Mouse (Mus musculus) midbrain, embryonic 11.5 days (tissue): ENCODE results near the gene Psmd5. TPM values are rescaled to one million over a fixed set of nuclear protein-coding genes. Genes with fewer than 3 reads are reported as not detected.

ENCODE experiments used
- ATAC-seq: fragments of 200-750 bp; cut with Nextera tagmentation; 2 replicates; pipeline ENCODE4 v1.8.0; 2017; ENCODE audit warnings: moderate TSS enrichment, moderate library complexity; ENCODE audit not compliant: low FRiP score
- DNase-seq: peaks from one replicate; pipeline ENCODE4 v3.0.0; 2015; ENCODE audit warnings: low spot score; ENCODE audit errors: missing footprints
- H3K27ac ChIP-seq: fragments of 300-500 bp; sonication (generic); 2 replicates; pipeline ENCODE4 v1.5.1; 2014; ENCODE audit warnings: low read depth, low read length
- H3K27me3 ChIP-seq: fragments of 300-500 bp; sonication (generic); 2 replicates; pipeline ENCODE4 v1.6.1; 2014; ENCODE audit warnings: mild to moderate bottlenecking, low read length, moderate library complexity, mixed read lengths; ENCODE audit not compliant: control insufficient read depth, insufficient read depth
- H3K36me3 ChIP-seq: fragments of 300-500 bp; sonication (generic); 2 replicates; pipeline ENCODE4 v1.6.1; 2014; ENCODE audit warnings: mild to moderate bottlenecking, low read length, moderate library complexity, mixed read lengths; ENCODE audit not compliant: control insufficient read depth, insufficient read depth
- H3K4me1 ChIP-seq: fragments of 300-500 bp; sonication (generic); 2 replicates; pipeline ENCODE4 v1.6.1; 2014; ENCODE audit warnings: low read length; ENCODE audit not compliant: control insufficient read depth, insufficient read depth
- H3K4me2 ChIP-seq: fragments of 300-500 bp; sonication (generic); 2 replicates; pipeline ENCODE4 v1.6.1; 2014; ENCODE audit warnings: mild to moderate bottlenecking, moderate library complexity
- H3K4me3 ChIP-seq: fragments of 300-500 bp; sonication (generic); 2 replicates; pipeline ENCODE4 v1.5.1; 2014; ENCODE audit warnings: low read depth, low read length
- H3K9ac ChIP-seq: fragments of 300-500 bp; sonication (generic); 2 replicates; pipeline ENCODE4 v1.6.1; 2014; ENCODE audit warnings: low read length
- H3K9me3 ChIP-seq: fragments of 300-500 bp; sonication (generic); 2 replicates; pipeline ENCODE4 v1.6.1; 2016; ENCODE audit warnings: low read length; ENCODE audit not compliant: control insufficient read depth
- WGBS: fragments of 180-500 bp; shearing (Covaris S2); extraction: QIAGEN DNeasy Blood & Tissue Kit; methylation state at CpG from one replicate; pipeline ENCODE4 v1.1.7; 2014; 5-methylcytosine and 5-hydroxymethylcytosine counted together
- polyA plus RNA-seq: library from polyadenylated mRNA; unstranded; fragments of >200 nt; fragmentation: Nextera tagmentation; extraction: Ambion mirVana; gene quantifications from 2 replicates; pipeline ENCODE4 v1.2.1, GENCODE M21; 2014

Gene Psmd5
- polyA plus RNA-seq, 1 experiment from 2014 or later = 122 TPM

GRCm38 (mm10) chr2:34900412-34900811 is 25.6 kb upstream of the Psmd5 start:
- ATAC-seq = no peak
- no peaks in the 10 kb centered on the region for H3K9me3 ChIP-seq
- H3K4me2 ChIP-seq = no peak overlapping the region
- no peak overlapping the region for H3K9ac ChIP-seq
- no peaks in the 10 kb centered on the region; the same call in 1 of the 2 replicates for H3K4me1 ChIP-seq
- no peak for DNase-seq
- no peaks in the 10 kb centered on the region for H3K27me3 ChIP-seq
- no peak overlapping the region for H3K4me3 ChIP-seq
- no peak overlapping the region for H3K27ac ChIP-seq
- H3K36me3 ChIP-seq = no peaks in the 10 kb centered on the region
- WGBS = 77% methylated on average over 1 of the region's 1 CpGs

- ATAC-seq (no peak), DNase-seq (peak; percentile 45)
- no peak overlapping the region for H3K9ac ChIP-seq
- no peak overlapping the region for H3K4me2 ChIP-seq
- H3K36me3 ChIP-seq = no peaks in the 10 kb centered on the region
- no peak overlapping the region for H3K27ac ChIP-seq
- H3K9me3 ChIP-seq = no peaks in the 10 kb centered on the region
- H3K4me3 ChIP-seq = no peak overlapping the region
- H3K27me3 ChIP-seq = no peaks in the 10 kb centered on the region
- H3K4me1 ChIP-seq = no peaks in the 10 kb centered on the region; the same call in 1 of the 2 replicates
- WGBS = 83% methylated on average over 11 of the region's 11 CpGs
Observed at GRCm38 (mm10) chr2:34899682-34900081, 24.9 kb upstream of the Psmd5 start.

- H3K36me3 ChIP-seq = no peaks in the 10 kb centered on the region
- DNase-seq (peak; percentile 84), ATAC-seq (no peak)
- H3K9ac ChIP-seq = no peak overlapping the region
- H3K27me3 ChIP-seq = no peaks in the 10 kb centered on the region
- H3K4me1 ChIP-seq = no peaks in the 10 kb centered on the region
- no peaks in the 10 kb centered on the region for H3K9me3 ChIP-seq
- no peak overlapping the region for H3K4me2 ChIP-seq
- no peak overlapping the region for H3K4me3 ChIP-seq
- no peak overlapping the region for H3K27ac ChIP-seq
- 22% methylated on average over 10 of the region's 10 CpGs for WGBS
Observed at GRCm38 (mm10) chr2:34897820-34898219, 23.1 kb upstream of the Psmd5 start.

GRCm38 (mm10) chr2:34896821-34897460 is 22.2 kb upstream of the Psmd5 start:
- Histone ChIP-seq H3K27me3 (no peaks in the 10 kb centered on the region), H3K4me1 (no peaks in the 10 kb centered on the region), H3K4me3 (no peak overlapping the region), H3K9me3 (no peaks in the 10 kb centered on the region), H3K4me2 (no peak overlapping the region), H3K9ac (no peak overlapping the region), H3K36me3 (no peaks in the 10 kb centered on the region), H3K27ac (no peak overlapping the region)
- DNase-seq (peak; percentile 57), ATAC-seq (no peak)
- 88% methylated on average over 17 of the region's 17 CpGs for WGBS

GRCm38 (mm10) chr2:34895503-34896113 is 20.8 kb upstream of the Psmd5 start:
- no peak for DNase-seq

GRCm38 (mm10) chr2:34893950-34894349 is 19.2 kb upstream of the Psmd5 start:
- Histone ChIP-seq H3K9me3 (no peaks in the 10 kb centered on the region), H3K27ac (no peak overlapping the region), H3K36me3 (no peaks in the 10 kb centered on the region), H3K9ac (no peak overlapping the region), H3K4me3 (no peak overlapping the region), H3K4me1 (no peaks in the 10 kb centered on the region), H3K4me2 (no peak overlapping the region), H3K27me3 (no peaks in the 10 kb centered on the region)
- DNase-seq = no peak
- ATAC-seq = no peak
- WGBS = 78% methylated on average over 5 of the region's 5 CpGs

More at GRCm38 (mm10) chr2:34895503-34896113, 20.8 kb upstream of the Psmd5 start:
- no peak for ATAC-seq
- 79% methylated on average over 19 of the region's 19 CpGs for WGBS
- no peaks in the 10 kb centered on the region for H3K4me1 ChIP-seq
- no peaks in the 10 kb centered on the region for H3K9me3 ChIP-seq
- no peak overlapping the region for H3K4me2 ChIP-seq
- H3K27me3 ChIP-seq = no peaks in the 10 kb centered on the region
- no peak overlapping the region for H3K4me3 ChIP-seq
- no peak overlapping the region for H3K9ac ChIP-seq
- no peak overlapping the region for H3K27ac ChIP-seq
- no peaks in the 10 kb centered on the region for H3K36me3 ChIP-seq

GRCm38 (mm10) chr2:34884186-34884585 is 9.4 kb upstream of the Psmd5 start:
- DNase-seq = no peak
- H3K9me3 ChIP-seq = no peaks in the 10 kb centered on the region
- H3K9ac ChIP-seq = no peak overlapping the region
- ATAC-seq = no peak
- no peak overlapping the region for H3K27ac ChIP-seq
- no peak overlapping the region for H3K4me3 ChIP-seq
- H3K4me1 ChIP-seq = no peaks in the 10 kb centered on the region
- WGBS = 82% methylated on average over 2 of the region's 2 CpGs
- no peaks in the 10 kb centered on the region for H3K27me3 ChIP-seq
- no peaks in the 10 kb centered on the region for H3K36me3 ChIP-seq
- no peak overlapping the region for H3K4me2 ChIP-seq

- no peaks in the 10 kb centered on the region for H3K4me1 ChIP-seq
- ATAC-seq = no peak
- DNase-seq = no peak
- peaks cover 2% of the 10 kb centered on the region; the same call in 1 of the 2 replicates for H3K27me3 ChIP-seq
- H3K9me3 ChIP-seq = no peaks in the 10 kb centered on the region
- WGBS = 65% methylated on average over 5 of the region's 5 CpGs
- no peak overlapping the region for H3K27ac ChIP-seq
- no peak overlapping the region for H3K4me3 ChIP-seq
- H3K4me2 ChIP-seq = no peak overlapping the region
- no peak overlapping the region for H3K9ac ChIP-seq
- H3K36me3 ChIP-seq = no peaks in the 10 kb centered on the region
Observed at GRCm38 (mm10) chr2:34883190-34883589, 8.4 kb upstream of the Psmd5 start.

- no peak overlapping the region for H3K27ac ChIP-seq
- no peaks in the 10 kb centered on the region for H3K9me3 ChIP-seq
- 88% methylated on average over 2 of the region's 2 CpGs for WGBS
Observed at GRCm38 (mm10) chr2:34882757-34883156, 8.0 kb upstream of the Psmd5 start.

More at GRCm38 (mm10) chr2:34882757-34883156, 8.0 kb upstream of the Psmd5 start:
- Histone ChIP-seq H3K4me1 (no peaks in the 10 kb centered on the region), H3K9ac (no peak overlapping the region), H3K4me2 (no peak overlapping the region), H3K36me3 (no peaks in the 10 kb centered on the region), H3K27me3 (peaks cover 2% of the 10 kb centered on the region; the same call in 1 of the 2 replicates), H3K4me3 (no peak overlapping the region)
- no peak for DNase-seq
- ATAC-seq = no peak
